Mouse (Mus musculus): ENCODE data around the gene Gpr15.

GRCm38 (mm10) chr16:58707276-58707905 is 11.5 kb downstream of the Gpr15 start:
- no peak for TF ChIP-seq POLR2A (IDR thresholded peaks at IDR 0.05; ENCODE audit: low read depth, low read length)
- no peak for TF ChIP-seq CTCF (IDR thresholded peaks at IDR 0.05; ENCODE audit: extremely low read depth, insufficient read length, insufficient replicate concordance, low read depth, low read length)
